Mouse (Mus musculus) thymus, adult 2 months (tissue): ENCODE results near the gene Gm10073.

Experiments used
- CTCF ChIP-seq: fragments of 200-500 bp; IDR thresholded peaks from 2 replicates; pipeline ENCODE4 v1.5.1; 2012; ENCODE audit warnings: mild to moderate bottlenecking, control low read depth, low read length, moderate library complexity, borderline replicate concordance; ENCODE audit not compliant: control insufficient read depth, poor library complexity, insufficient read depth; ENCODE audit errors: extremely low read depth
- POLR2A ChIP-seq: fragments of 200-500 bp; IDR thresholded peaks from 2 replicates; pipeline ENCODE4 v1.6.1; 2012; ENCODE audit warnings: mild to moderate bottlenecking, low read length, control low read depth, moderate library complexity; ENCODE audit not compliant: control insufficient read depth, poor library complexity, insufficient read depth; ENCODE audit errors: extremely low read depth

- TF ChIP-seq CTCF: no peak
- no peak for TF ChIP-seq POLR2A
Observed at GRCm38 (mm10) chr8:106528596-106529249, 44.5 kb downstream of the Gm10073 start.
